Mouse (Mus musculus): ENCODE results near the gene Smim13. TPM values are rescaled to one million over a fixed set of nuclear protein-coding genes. Genes with fewer than 3 reads are reported as not detected.

Gene Smim13
- polyA plus RNA-seq, 1 experiment, result 3.7 TPM

GRCm38 (mm10) chr13:41212558-41213322 lies 36.9 kb upstream of the Smim13 start:
- H3K36me3 ChIP-seq (ENCODE audit: control insufficient read depth, insufficient read depth, low read length), result no peaks in the 10 kb centered on the region
- no peak for TF ChIP-seq CTCF (conservative IDR thresholded peaks at IDR 0.05; ENCODE audit: insufficient read depth, insufficient read length, low read depth, low read length)
- no peak for TF ChIP-seq POLR2A (IDR thresholded peaks at IDR 0.05; ENCODE audit: low read depth, low read length)
- DNase-seq, result peak; percentile 57
- WGBS, result 38% methylated on average over 6 of the region's 6 CpGs
- peak overlapping the region; percentile 28; the same call in 1 of the 2 replicates for H3K27ac ChIP-seq (ENCODE audit: insufficient read depth, low read depth, low read length)
- no peaks in the 10 kb centered on the region for H3K27me3 ChIP-seq (replicated peaks; ENCODE audit: control insufficient read depth, insufficient read depth, low read length)
- H3K4me3 ChIP-seq (ENCODE audit: insufficient read depth, low read depth, low read length), result no peak overlapping the region
- peaks cover 15% of the 10 kb centered on the region; the same call in 1 of the 2 replicates for H3K4me1 ChIP-seq (ENCODE audit: control insufficient read depth, insufficient read depth, low read length)

DNA sequence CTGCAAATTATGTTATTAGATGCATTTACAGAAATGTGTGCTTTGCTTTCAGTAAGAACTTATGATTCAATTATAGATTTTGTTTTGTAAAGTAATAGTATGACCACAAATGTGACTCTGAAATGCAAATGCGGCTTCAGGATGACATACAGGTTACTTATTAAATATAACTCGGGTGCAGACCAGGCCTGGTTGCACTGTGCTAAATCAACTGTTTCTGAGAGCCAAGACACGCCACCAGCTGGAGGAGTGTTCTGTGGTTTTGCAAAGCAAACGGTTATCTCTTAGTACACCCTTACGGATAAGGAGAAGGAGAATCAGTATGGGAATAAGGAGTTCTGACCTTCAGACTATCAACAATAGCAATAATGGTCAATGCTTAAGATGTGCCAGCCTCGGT lies 34.0 kb upstream of the Smim13 start:
- no peak overlapping the region for H3K4me3 ChIP-seq (ENCODE audit: insufficient read depth, low read depth, low read length)
- H3K27me3 ChIP-seq (replicated peaks; ENCODE audit: control insufficient read depth, insufficient read depth, low read length), result no peaks in the 10 kb centered on the region
- peaks cover 17% of the 10 kb centered on the region; the same call in 1 of the 2 replicates for H3K4me1 ChIP-seq (ENCODE audit: control insufficient read depth, insufficient read depth, low read length)
- peak; percentile 51 for DNase-seq
- H3K27ac ChIP-seq (ENCODE audit: insufficient read depth, low read depth, low read length), result peak overlapping the region; percentile 35; the same call in 1 of the 2 replicates
- WGBS, result 50% methylated on average over 6 of the region's 6 CpGs
- no peak for TF ChIP-seq POLR2A (IDR thresholded peaks at IDR 0.05; ENCODE audit: low read depth, low read length)
- TF ChIP-seq CTCF (conservative IDR thresholded peaks at IDR 0.05; ENCODE audit: insufficient read depth, insufficient read length, low read depth, low read length), result no peak
- no peaks in the 10 kb centered on the region for H3K36me3 ChIP-seq (ENCODE audit: control insufficient read depth, insufficient read depth, low read length)

DNA sequence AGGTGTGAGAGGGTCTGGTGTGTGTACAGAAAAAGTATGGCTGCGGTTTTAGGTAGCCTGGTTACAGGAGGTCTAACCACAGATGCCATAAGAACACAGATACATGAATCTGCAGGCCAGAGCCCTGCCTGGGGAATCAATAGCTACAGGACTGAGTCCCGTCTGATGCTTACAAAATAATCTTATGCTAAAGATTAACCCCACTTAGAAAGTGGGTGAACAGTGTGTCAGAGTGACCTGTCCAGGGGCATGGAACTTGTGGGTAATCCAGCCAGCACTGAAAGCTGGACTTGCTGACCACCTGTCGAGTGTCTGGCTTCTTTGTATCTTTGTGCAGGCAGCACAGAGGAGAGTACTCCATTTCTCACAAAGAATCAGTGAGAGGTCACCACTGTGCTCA lies 33.4 kb upstream of the Smim13 start:
- DNase-seq, result no peak
- peaks cover 17% of the 10 kb centered on the region; the same call in 1 of the 2 replicates for H3K4me1 ChIP-seq (ENCODE audit: control insufficient read depth, insufficient read depth, low read length)
- H3K4me3 ChIP-seq (ENCODE audit: insufficient read depth, low read depth, low read length), result no peak overlapping the region
- no peaks in the 10 kb centered on the region for H3K36me3 ChIP-seq (ENCODE audit: control insufficient read depth, insufficient read depth, low read length)
- no peaks in the 10 kb centered on the region for H3K27me3 ChIP-seq (replicated peaks; ENCODE audit: control insufficient read depth, insufficient read depth, low read length)
- 67% methylated on average over 3 of the region's 3 CpGs for WGBS
- H3K27ac ChIP-seq (ENCODE audit: insufficient read depth, low read depth, low read length), result peak overlapping the region; percentile 35; the same call in 1 of the 2 replicates
- TF ChIP-seq POLR2A (IDR thresholded peaks at IDR 0.05; ENCODE audit: low read depth, low read length) (no peak), CTCF (conservative IDR thresholded peaks at IDR 0.05; ENCODE audit: insufficient read depth, insufficient read length, low read depth, low read length) (no peak)

DNA sequence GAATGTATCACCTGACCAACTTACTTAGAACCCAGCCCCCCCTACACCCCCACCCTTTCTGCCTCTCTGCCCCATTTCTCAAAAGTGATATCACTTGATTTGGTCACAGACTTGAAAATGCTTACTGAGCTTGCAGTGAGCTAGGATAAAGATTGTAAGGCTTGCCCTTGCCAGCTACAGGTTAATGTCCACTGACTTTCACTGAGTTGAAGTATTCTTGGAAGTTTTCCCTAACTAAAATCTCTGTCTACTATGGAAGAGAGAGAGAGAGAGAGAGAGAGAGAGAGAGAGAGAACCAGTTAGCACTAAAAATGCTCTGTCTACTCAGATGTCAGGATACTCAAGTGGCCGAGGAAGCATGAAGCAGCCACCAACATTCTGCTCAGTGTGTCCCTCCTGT lies 30.6 kb upstream of the Smim13 start:
- Histone ChIP-seq H3K36me3 (ENCODE audit: control insufficient read depth, insufficient read depth, low read length) (no peaks in the 10 kb centered on the region), H3K4me1 (ENCODE audit: control insufficient read depth, insufficient read depth, low read length) (peaks cover 9% of the 10 kb centered on the region; the same call in 1 of the 2 replicates), H3K4me3 (ENCODE audit: insufficient read depth, low read depth, low read length) (no peak overlapping the region), H3K27me3 (replicated peaks; ENCODE audit: control insufficient read depth, insufficient read depth, low read length) (no peaks in the 10 kb centered on the region), H3K27ac (ENCODE audit: insufficient read depth, low read depth, low read length) (no peak overlapping the region)
- 28% methylated on average over 1 of the region's 1 CpGs for WGBS
- DNase-seq, result peak; percentile 66
- TF ChIP-seq CTCF (conservative IDR thresholded peaks at IDR 0.05; ENCODE audit: insufficient read depth, insufficient read length, low read depth, low read length), result no peak
- TF ChIP-seq POLR2A (IDR thresholded peaks at IDR 0.05; ENCODE audit: low read depth, low read length), result no peak

- WGBS, result 2% methylated on average over 39 of the region's 39 CpGs
- H3K36me3 ChIP-seq (ENCODE audit: control insufficient read depth, insufficient read depth, low read length), result no peaks in the 10 kb centered on the region
- H3K4me1 ChIP-seq (ENCODE audit: control insufficient read depth, insufficient read depth, low read length), result peaks cover 9% of the 10 kb centered on the region; the same call in 1 of the 2 replicates
- no peak overlapping the region for H3K27ac ChIP-seq (ENCODE audit: insufficient read depth, low read depth, low read length)
- H3K27me3 ChIP-seq (replicated peaks; ENCODE audit: control insufficient read depth, insufficient read depth, low read length), result no peaks in the 10 kb centered on the region
- no peak for DNase-seq
- TF ChIP-seq CTCF (conservative IDR thresholded peaks at IDR 0.05; ENCODE audit: insufficient read depth, insufficient read length, low read depth, low read length) (no peak), POLR2A (IDR thresholded peaks at IDR 0.05; ENCODE audit: low read depth, low read length) (no peak)
- peak overlapping the region; percentile 42 for H3K4me3 ChIP-seq (ENCODE audit: insufficient read depth, low read depth, low read length)
Measured at GRCm38 (mm10) chr13:41219687-41220303, 29.8 kb upstream of the Smim13 start.

DNA sequence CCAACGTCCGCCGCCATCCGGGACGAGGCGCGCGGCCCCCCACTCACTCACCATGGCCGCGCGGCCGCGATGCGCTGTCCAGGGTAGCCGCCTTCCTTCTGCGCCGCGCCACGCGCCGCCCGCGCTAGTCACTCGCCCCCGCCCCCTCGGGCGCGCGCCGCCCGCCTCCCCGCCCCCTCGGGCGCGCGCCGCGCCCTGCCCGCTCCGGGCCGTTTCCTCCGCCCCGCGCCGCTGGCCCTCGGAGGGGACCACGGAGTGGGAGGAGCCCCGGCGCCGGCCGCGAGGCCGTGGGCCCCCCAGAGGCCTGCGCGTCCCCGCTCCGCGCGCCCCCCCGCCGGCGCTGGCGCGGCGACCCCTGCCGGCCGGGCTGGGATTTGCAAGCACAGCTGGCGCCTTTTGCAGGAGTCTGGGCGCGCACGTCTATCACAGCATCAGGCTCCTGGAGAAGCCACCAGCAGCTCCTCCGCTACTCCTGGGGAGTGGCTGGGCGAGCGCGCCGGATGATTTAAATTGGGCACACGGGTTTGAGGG lies 29.3 kb upstream of the Smim13 start, which contains the start of gene Elovl2:
Elovl2 (minus strand) TSS at position 102 of the 531 bp plus-strand sequence.
- 2% methylated on average over 74 of the region's 77 CpGs for WGBS
- no peak for TF ChIP-seq POLR2A (IDR thresholded peaks at IDR 0.05; ENCODE audit: low read depth, low read length)
- peak; percentile 40 for TF ChIP-seq CTCF (conservative IDR thresholded peaks at IDR 0.05; ENCODE audit: insufficient read depth, insufficient read length, low read depth, low read length)
- Histone ChIP-seq H3K4me1 (ENCODE audit: control insufficient read depth, insufficient read depth, low read length) (peaks cover 9% of the 10 kb centered on the region; the same call in 1 of the 2 replicates), H3K27me3 (replicated peaks; ENCODE audit: control insufficient read depth, insufficient read depth, low read length) (no peaks in the 10 kb centered on the region), H3K27ac (ENCODE audit: insufficient read depth, low read depth, low read length) (no peak within 1 kb of the TSS), H3K4me3 (ENCODE audit: insufficient read depth, low read depth, low read length) (peak within 1 kb of the TSS; percentile 42), H3K36me3 (ENCODE audit: control insufficient read depth, insufficient read depth, low read length) (no peaks in the 10 kb centered on the region)
- peak; percentile 80 for DNase-seq

DNA sequence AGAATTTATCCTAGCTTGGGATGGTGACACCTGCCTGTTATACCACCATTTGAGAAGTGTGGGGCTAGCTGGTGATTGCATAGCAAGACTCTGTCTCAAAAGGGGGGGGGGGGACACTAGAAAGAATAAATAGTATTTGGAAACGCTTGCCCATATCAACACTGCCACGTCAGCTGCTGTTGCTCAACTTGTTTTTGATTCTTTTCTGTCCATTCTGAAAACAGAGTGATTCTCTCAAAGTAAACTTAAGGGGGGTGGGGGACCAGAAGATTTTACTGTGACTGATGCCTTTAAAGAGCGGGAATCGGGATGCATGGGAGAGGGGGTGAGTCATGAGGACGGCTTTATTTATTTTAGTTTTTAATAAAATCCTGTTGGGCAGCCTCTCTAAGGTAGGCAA lies 23.1 kb upstream of the Smim13 start:
- 84% methylated on average over 5 of the region's 5 CpGs for WGBS
- Histone ChIP-seq H3K36me3 (ENCODE audit: control insufficient read depth, insufficient read depth, low read length) (no peaks in the 10 kb centered on the region), H3K27ac (ENCODE audit: insufficient read depth, low read depth, low read length) (no peak overlapping the region), H3K4me1 (ENCODE audit: control insufficient read depth, insufficient read depth, low read length) (no peaks in the 10 kb centered on the region), H3K27me3 (replicated peaks; ENCODE audit: control insufficient read depth, insufficient read depth, low read length) (no peaks in the 10 kb centered on the region), H3K4me3 (ENCODE audit: insufficient read depth, low read depth, low read length) (no peak overlapping the region)
- no peak for TF ChIP-seq CTCF (conservative IDR thresholded peaks at IDR 0.05; ENCODE audit: insufficient read depth, insufficient read length, low read depth, low read length)
- TF ChIP-seq POLR2A (IDR thresholded peaks at IDR 0.05; ENCODE audit: low read depth, low read length), result no peak
- no peak for DNase-seq

Data from kidney, adult 2 months (tissue).